Mouse (Mus musculus) embryonic facial prominence, embryonic 11.5 days (tissue): ENCODE measurements around the gene Sema6c. TPM values are rescaled to one million over a fixed set of nuclear protein-coding genes. Genes with fewer than 3 reads are reported as not detected.

Source experiments
- ATAC-seq: fragments of 200-750 bp; cut with Nextera tagmentation; replicated peaks from 2 replicates; pipeline ENCODE4 v1.8.0; 2017; ENCODE audit warnings: low read depth; ENCODE audit not compliant: insufficient number of reproducible peaks, low FRiP score, low TSS enrichment
- DNase-seq: peaks from one replicate; pipeline ENCODE4 v3.0.0-alpha.2; 2015; ENCODE audit warnings: low spot score
- H3K27ac ChIP-seq: fragments of 300-500 bp; sonication (generic); replicated peaks from 2 replicates; pipeline ENCODE4 v1.5.1; 2014; ENCODE audit warnings: mild to moderate bottlenecking, low read depth, low read length, control low read depth
- H3K27me3 ChIP-seq: fragments of 300-500 bp; sonication (generic); 2 replicates; pipeline ENCODE4 v1.6.1; 2014; ENCODE audit warnings: mild to moderate bottlenecking, low read length, moderate library complexity, mixed read lengths; ENCODE audit not compliant: control insufficient read depth, insufficient read depth
- H3K36me3 ChIP-seq: fragments of 300-500 bp; sonication (generic); replicated peaks from 2 replicates; pipeline ENCODE4 v1.6.1; 2014; ENCODE audit warnings: low read depth, mild to moderate bottlenecking, low read length, moderate library complexity, mixed read lengths; ENCODE audit not compliant: control insufficient read depth, insufficient read depth
- H3K4me1 ChIP-seq: fragments of 300-500 bp; sonication (generic); 2 replicates; pipeline ENCODE4 v1.6.1; 2014; ENCODE audit warnings: low read length, mixed read lengths; ENCODE audit not compliant: control insufficient read depth, insufficient read depth
- H3K4me2 ChIP-seq: fragments of 300-500 bp; sonication (generic); 2 replicates; pipeline ENCODE4 v1.6.1; 2014; ENCODE audit warnings: low read depth, mild to moderate bottlenecking, control low read depth, low read length, moderate library complexity
- H3K4me3 ChIP-seq: fragments of 300-500 bp; sonication (generic); 2 replicates; pipeline ENCODE4 v1.5.1; 2014; ENCODE audit warnings: low read depth, low read length, control low read depth
- H3K9ac ChIP-seq: fragments of 300-500 bp; sonication (generic); replicated peaks from 2 replicates; pipeline ENCODE4 v1.6.1; 2014; ENCODE audit warnings: mild to moderate bottlenecking, control low read depth, low read length
- H3K9me3 ChIP-seq: fragments of 300-500 bp; sonication (generic); replicated peaks from 2 replicates; pipeline ENCODE4 v1.6.1; 2016; ENCODE audit warnings: mild to moderate bottlenecking, low read length, inconsistent platforms, mixed read lengths; ENCODE audit not compliant: control insufficient read depth
- WGBS: fragments of 180-500 bp; shearing (Covaris S2); extraction: QIAGEN DNeasy Blood & Tissue Kit; methylation state at CpG from one replicate; pipeline ENCODE4 v1.1.7; 2014; 5-methylcytosine and 5-hydroxymethylcytosine counted together
- polyA plus RNA-seq: library from polyadenylated mRNA; unstranded; fragments of >200 nt; fragmentation: Nextera tagmentation; extraction: Ambion mirVana; gene quantifications from 2 replicates; pipeline ENCODE4 v1.2.1, GENCODE M21; 2014

The Sema6c gene
- polyA plus RNA-seq, 1 experiment from 2014 or later: 9.5 TPM

GRCm38 (mm10) chr3:95153874-95154273, 6.4 kb upstream of the Sema6c start:
- H3K4me3 ChIP-seq: no peak overlapping the region
- no peaks in the 10 kb centered on the region; the same call in 1 of the 2 replicates for H3K27me3 ChIP-seq
- no peak overlapping the region for H3K9ac ChIP-seq
- H3K4me1 ChIP-seq: no peaks in the 10 kb centered on the region
- no peak overlapping the region for H3K27ac ChIP-seq
- DNase-seq (no peak), ATAC-seq (no peak)
- no peak overlapping the region for H3K4me2 ChIP-seq
- no peaks in the 10 kb centered on the region for H3K9me3 ChIP-seq
- H3K36me3 ChIP-seq: no peaks in the 10 kb centered on the region
- 56% methylated on average over 4 of the region's 4 CpGs for WGBS

GRCm38 (mm10) chr3:95159511-95159986, 708 bp upstream of the Sema6c start:
- no peaks in the 10 kb centered on the region; the same call in 1 of the 2 replicates for H3K36me3 ChIP-seq
- H3K4me3 ChIP-seq: peak overlapping the region; percentile 68
- H3K4me1 ChIP-seq: no peaks in the 10 kb centered on the region
- peak overlapping the region; percentile 85 for H3K4me2 ChIP-seq
- 11% methylated on average over 8 of the region's 8 CpGs for whole genome bisulfite sequencing
- peak overlapping the region; percentile 44 for H3K9ac ChIP-seq
- no peak overlapping the region for H3K27ac ChIP-seq
- no peaks in the 10 kb centered on the region; the same call in 1 of the 2 replicates for H3K27me3 ChIP-seq
- no peaks in the 10 kb centered on the region for H3K9me3 ChIP-seq
- ATAC-seq (no peak), DNase-seq (no peak)

GRCm38 (mm10) chr3:95161041-95161551, 839 bp downstream of the Sema6c start:
- no peaks in the 10 kb centered on the region; the same call in 1 of the 2 replicates for H3K36me3 ChIP-seq
- whole genome bisulfite sequencing: 0% methylated on average over 30 of the region's 30 CpGs
- H3K4me3 ChIP-seq: peak overlapping the region; percentile 68
- peak overlapping the region; percentile 43; the same call in 1 of the 2 replicates for H3K27ac ChIP-seq
- H3K9ac ChIP-seq: peak overlapping the region; percentile 85
- ATAC-seq (peak; percentile 25), DNase-seq (peak; percentile 60)
- no peaks in the 10 kb centered on the region; the same call in 1 of the 2 replicates for H3K27me3 ChIP-seq
- peak overlapping the region; percentile 85 for H3K4me2 ChIP-seq
- H3K4me1 ChIP-seq: no peaks in the 10 kb centered on the region
- no peaks in the 10 kb centered on the region for H3K9me3 ChIP-seq

GRCm38 (mm10) chr3:95161618-95162344, 1.5 kb downstream of the Sema6c start:
- DNase-seq (peak; percentile 15), ATAC-seq (no peak)
- peak overlapping the region; percentile 85 for H3K9ac ChIP-seq
- no peaks in the 10 kb centered on the region for H3K9me3 ChIP-seq
- 5% methylated on average over 9 of the region's 9 CpGs for WGBS
- H3K4me2 ChIP-seq: peak overlapping the region; percentile 85
- H3K4me1 ChIP-seq: no peaks in the 10 kb centered on the region
- peak overlapping the region; percentile 43 for H3K27ac ChIP-seq
- no peaks in the 10 kb centered on the region; the same call in 1 of the 2 replicates for H3K36me3 ChIP-seq
- H3K27me3 ChIP-seq: no peaks in the 10 kb centered on the region; the same call in 1 of the 2 replicates
- H3K4me3 ChIP-seq: peak overlapping the region; percentile 68

- Histone ChIP-seq H3K36me3 (peaks cover 3% of the 10 kb centered on the region), H3K27me3 (no peaks in the 10 kb centered on the region; the same call in 1 of the 2 replicates), H3K4me1 (no peaks in the 10 kb centered on the region), H3K4me2 (peak overlapping the region; percentile 85; the same call in 1 of the 2 replicates), H3K4me3 (0 out of 2 replicates have a peak overlapping the region, but pooled peaks have one; percentile 1), H3K9me3 (no peaks in the 10 kb centered on the region), H3K27ac (no peak overlapping the region), H3K9ac (no peak overlapping the region)
- no peak for ATAC-seq
- WGBS: 59% methylated on average over 2 of the region's 2 CpGs
- no peak for DNase-seq
Measured at GRCm38 (mm10) chr3:95162345-95162628, 2.0 kb downstream of the Sema6c start.

- WGBS: 61% methylated on average over 11 of the region's 11 CpGs
- H3K9me3 ChIP-seq: no peaks in the 10 kb centered on the region
- no peaks in the 10 kb centered on the region for H3K4me1 ChIP-seq
- no peak overlapping the region for H3K4me2 ChIP-seq
- H3K4me3 ChIP-seq: no peak overlapping the region
- ATAC-seq: no peak
- H3K9ac ChIP-seq: peak overlapping the region; percentile 6; the same call in 1 of the 2 replicates
- H3K36me3 ChIP-seq: peaks cover 3% of the 10 kb centered on the region
- no peak overlapping the region for H3K27ac ChIP-seq
- no peaks in the 10 kb centered on the region; the same call in 1 of the 2 replicates for H3K27me3 ChIP-seq
- no peak for DNase-seq
Measured at GRCm38 (mm10) chr3:95163419-95164255, 3.4 kb downstream of the Sema6c start.

- Histone ChIP-seq H3K36me3 (peaks cover 3% of the 10 kb centered on the region), H3K27ac (no peak overlapping the region), H3K4me1 (no peaks in the 10 kb centered on the region), H3K9me3 (no peaks in the 10 kb centered on the region), H3K4me3 (no peak overlapping the region), H3K9ac (no peak overlapping the region), H3K4me2 (no peak overlapping the region), H3K27me3 (no peaks in the 10 kb centered on the region)
- ATAC-seq (no peak), DNase-seq (no peak)
- WGBS: 63% methylated on average over 5 of the region's 5 CpGs
Measured at GRCm38 (mm10) chr3:95164256-95164550, 3.9 kb downstream of the Sema6c start.
